Mouse (Mus musculus) liver, embryonic 14.5 days (tissue): ENCODE results near the gene Cul4a. TPM values are rescaled to one million over a fixed set of nuclear protein-coding genes. Genes with fewer than 3 reads are reported as not detected.

Experiments used
- ATAC-seq: fragments of 200-750 bp; cut with Nextera tagmentation; 2 replicates; pipeline ENCODE4 v1.8.0; 2017; ENCODE audit warnings: moderate number of reproducible peaks, mild to moderate bottlenecking, moderate library complexity; ENCODE audit not compliant: insufficient read depth
- DNase-seq, 3 experiments: peaks; one replicate each; pipeline ENCODE4 v3.0.0-alpha.2; 2012 to 2013; ENCODE audit warnings: low read depth in 3 of 3, low spot score in 3 of 3
- H3K27ac ChIP-seq: fragments of 300-500 bp; sonication (generic); 2 replicates; pipeline ENCODE4 v1.5.1; 2014; ENCODE audit warnings: moderate library complexity, mild to moderate bottlenecking, control low read depth, inconsistent platforms
- H3K27me3 ChIP-seq: fragments of 300-500 bp; sonication (generic); 2 replicates; pipeline ENCODE4 v1.6.1; 2014; ENCODE audit warnings: mild to moderate bottlenecking, low read length, moderate library complexity; ENCODE audit not compliant: control insufficient read depth, insufficient read depth
- H3K36me3 ChIP-seq: fragments of 300-500 bp; sonication (generic); replicated peaks from 2 replicates; pipeline ENCODE4 v1.6.1; 2014; ENCODE audit warnings: low read depth; ENCODE audit not compliant: control insufficient read depth, insufficient read depth
- H3K4me1 ChIP-seq, 2 experiments: fragments of 200-500 bp in 1 of 2; fragments of 300-500 bp in 1 of 2; sonication (generic) in 1 of 2; replicated peaks; 2 replicates each; pipeline ENCODE4 v1.6.1; 2012 to 2014; ENCODE audit warnings: antibody characterized with exemption in 1 of 2, inconsistent platforms in 1 of 2, low read length in 1 of 2; ENCODE audit not compliant: control insufficient read depth in 2 of 2, insufficient read depth in 2 of 2
- H3K4me2 ChIP-seq: fragments of 300-500 bp; sonication (generic); 2 replicates; pipeline ENCODE4 v1.6.1; 2014; ENCODE audit warnings: low read depth, mild to moderate bottlenecking, control low read depth, moderate library complexity
- H3K4me3 ChIP-seq, 2 experiments: fragments of 200-500 bp in 1 of 2; fragments of 300-500 bp in 1 of 2; sonication (generic) in 1 of 2; 2 replicates each; pipeline ENCODE4 v1.5.1; 2012 to 2014; ENCODE audit warnings: low read depth in 2 of 2, low read length in 2 of 2, mild to moderate bottlenecking in 2 of 2, control low read depth in 1 of 2, inconsistent platforms in 1 of 2, moderate library complexity in 1 of 2; ENCODE audit not compliant: insufficient read depth in 1 of 2
- H3K9ac ChIP-seq: fragments of 300-500 bp; sonication (generic); replicated peaks from 2 replicates; pipeline ENCODE4 v1.6.1; 2014; ENCODE audit warnings: mild to moderate bottlenecking, control low read depth, moderate library complexity
- H3K9me3 ChIP-seq: fragments of 300-500 bp; sonication (generic); 2 replicates; pipeline ENCODE4 v1.6.1; 2016; ENCODE audit warnings: low read length, mixed read lengths; ENCODE audit not compliant: control insufficient read depth
- CTCF ChIP-seq: IDR thresholded peaks from 2 replicates; pipeline ENCODE4 v1.5.1; 2016; ENCODE audit warnings: antibody characterized with exemption, low read depth, control low read depth
- EP300 ChIP-seq: IDR thresholded peaks from 2 replicates; pipeline ENCODE4 v1.6.1; 2016; ENCODE audit warnings: antibody characterized with exemption, low read depth
- WGBS: fragments of 180-500 bp; shearing (Covaris S2); extraction: QIAGEN DNeasy Blood & Tissue Kit; methylation state at CpG from one replicate; pipeline ENCODE4 v1.1.7; 2014; ENCODE audit not compliant: insufficient replicate concordance; 5-methylcytosine and 5-hydroxymethylcytosine counted together
- microRNA counts: library from miRNA; unstranded; fragments of <30 nt; microRNA quantifications from one replicate; lab custom pipeline; 2016
- microRNA-seq: library from miRNA; unstranded; fragments of <30 nt; microRNA quantifications from one replicate; pipeline ENCODE4, GENCODE M21; 2016
- polyA plus RNA-seq, 2 experiments: library from polyadenylated mRNA; depleted of rRNA in 1 of 2; stranded (reverse) in 1 of 2; unstranded in 1 of 2; fragments of >200 nt; fragmentation: Nextera tagmentation in 1 of 2; extraction: Ambion mirVana in 1 of 2; gene quantifications; 2 replicates each; pipeline versions ENCODE4 v1.2.1 to v1.2.3; 2012 to 2014

Gene Cul4a
- polyA plus RNA-seq, 2 experiments, result 48.5 to 68.8 TPM

DNA sequence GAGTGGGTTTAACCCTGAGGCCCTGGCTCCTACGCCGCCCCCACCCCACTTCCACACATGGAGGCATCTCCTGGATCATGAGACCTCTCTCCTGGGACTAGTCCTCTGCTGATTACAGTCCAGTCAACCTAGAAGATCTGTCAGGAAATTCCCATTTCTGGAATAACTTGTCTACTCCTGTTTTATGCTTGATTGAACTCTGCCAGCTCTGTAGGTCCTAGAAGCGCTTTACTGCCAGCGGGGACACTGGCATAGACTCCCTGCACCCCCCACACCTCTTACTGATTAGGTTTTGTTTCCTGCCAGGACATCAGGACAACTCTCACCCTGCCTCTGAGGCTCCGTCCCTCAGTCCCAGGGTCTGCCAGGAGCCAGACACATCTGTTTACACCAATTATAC, 92.1 kb downstream of the Cul4a start:
- DNase-seq, result no peak
- no peaks in the 10 kb centered on the region for H3K36me3 ChIP-seq
- no peak overlapping the region for H3K9ac ChIP-seq
- no peaks in the 10 kb centered on the region for H3K9me3 ChIP-seq
- 80% methylated on average over 5 of the region's 5 CpGs for WGBS
- H3K4me1 ChIP-seq, result peaks cover 9 to 18% of the 10 kb centered on the region in 2 experiments
- no peak overlapping the region for H3K27ac ChIP-seq
- H3K4me2 ChIP-seq, result no peak overlapping the region
- no peak for ATAC-seq
- no peaks in the 10 kb centered on the region for H3K27me3 ChIP-seq
- TF ChIP-seq CTCF, result no peak
- TF ChIP-seq EP300, result no peak
- no peak overlapping the region for H3K4me3 ChIP-seq

MicroRNAs within 50 kb of the gene (microRNA counts, 519-probe panel; counts per million panel counts)
- microRNA mmu-miR-1968 (lab: Ali Mortazavi, UCI), result 69.9 counts per million

Small RNAs within 50 kb of the gene (microRNA-seq; reads per million reads assigned to microRNA genes)
- 40.6 reads per million, percentile 39 among the genes with 10 or more reads in this experiment for gene Mir1968
- not detected for gene Mir7065

Other genes with a start within 250 kb of the Cul4a start
- 0.44 and 0.53 TPM in 2 replicates for gene Mcf2l, start 231.8 kb upstream of the Cul4a start, polyA plus RNA-seq (2012; rRNA removed)
- 0.72 and 1.1 TPM in 2 replicates for gene Mcf2l, start 231.8 kb upstream of the Cul4a start, polyA plus RNA-seq (2014; fragmentation: Nextera tagmentation; extraction: Ambion mirVana)
- gene F7, start 79.6 kb upstream of the Cul4a start, polyA plus RNA-seq (2012; rRNA removed), result 4.4 and 5.8 TPM in 2 replicates
- 3.9 and 4.1 TPM in 2 replicates for gene F7, start 79.6 kb upstream of the Cul4a start, polyA plus RNA-seq (2014; fragmentation: Nextera tagmentation; extraction: Ambion mirVana)
- gene F10, start 68.3 kb upstream of the Cul4a start, polyA plus RNA-seq (2012; rRNA removed), result 29.9 and 43.2 TPM in 2 replicates
- gene F10, start 68.3 kb upstream of the Cul4a start, polyA plus RNA-seq (2014; fragmentation: Nextera tagmentation; extraction: Ambion mirVana), result 70.8 and 81.6 TPM in 2 replicates
- 22.6 and 24.6 TPM in 2 replicates for gene Proz, start 44.7 kb upstream of the Cul4a start, polyA plus RNA-seq (2012; rRNA removed)
- gene Proz, start 44.7 kb upstream of the Cul4a start, polyA plus RNA-seq (2014; fragmentation: Nextera tagmentation; extraction: Ambion mirVana), result 30.2 and 31.1 TPM in 2 replicates
- gene Pcid2, start 162 bp upstream of the Cul4a start, polyA plus RNA-seq (2012; rRNA removed), result 9.9 and 10.9 TPM in 2 replicates
- gene Pcid2, start 162 bp upstream of the Cul4a start, polyA plus RNA-seq (2014; fragmentation: Nextera tagmentation; extraction: Ambion mirVana), result 12.3 and 13.2 TPM in 2 replicates
- 112 and 137 TPM in 2 replicates for gene Lamp1, start 53.5 kb downstream of the Cul4a start, polyA plus RNA-seq (2012; rRNA removed)
- 178 and 198 TPM in 2 replicates for gene Lamp1, start 53.5 kb downstream of the Cul4a start, polyA plus RNA-seq (2014; fragmentation: Nextera tagmentation; extraction: Ambion mirVana)
- 5.7 TPM in 2 replicates for gene Grtp1, start 95.0 kb downstream of the Cul4a start, polyA plus RNA-seq (2012; rRNA removed)
- gene Grtp1, start 95.0 kb downstream of the Cul4a start, polyA plus RNA-seq (2014; fragmentation: Nextera tagmentation; extraction: Ambion mirVana), result 9.5 and 10.1 TPM in 2 replicates
- not detected in 2 replicates for gene Adprhl1, start 148.5 kb downstream of the Cul4a start, polyA plus RNA-seq (2012; rRNA removed)
- gene Adprhl1, start 148.5 kb downstream of the Cul4a start, polyA plus RNA-seq (2014; fragmentation: Nextera tagmentation; extraction: Ambion mirVana), result not detected in 2 replicates
- 6.5 and 7.1 TPM in 2 replicates for gene Dcun1d2, start 182.5 kb downstream of the Cul4a start, polyA plus RNA-seq (2012; rRNA removed)
- gene Dcun1d2, start 182.5 kb downstream of the Cul4a start, polyA plus RNA-seq (2014; fragmentation: Nextera tagmentation; extraction: Ambion mirVana), result 7.9 and 8.7 TPM in 2 replicates
- gene Tmco3, start 182.6 kb downstream of the Cul4a start, polyA plus RNA-seq (2012; rRNA removed), result 2.6 and 3.7 TPM in 2 replicates
- gene Tmco3, start 182.6 kb downstream of the Cul4a start, polyA plus RNA-seq (2014; fragmentation: Nextera tagmentation; extraction: Ambion mirVana), result 3.9 and 5.5 TPM in 2 replicates
- gene Tfdp1, start 233.1 kb downstream of the Cul4a start, polyA plus RNA-seq (2012; rRNA removed), result 86.2 and 108 TPM in 2 replicates
- gene Tfdp1, start 233.1 kb downstream of the Cul4a start, polyA plus RNA-seq (2014; fragmentation: Nextera tagmentation; extraction: Ambion mirVana), result 90.1 and 107 TPM in 2 replicates